Comparison of ENCODE assay signal across 23 mouse cellular contexts in the genomic region with DNA sequence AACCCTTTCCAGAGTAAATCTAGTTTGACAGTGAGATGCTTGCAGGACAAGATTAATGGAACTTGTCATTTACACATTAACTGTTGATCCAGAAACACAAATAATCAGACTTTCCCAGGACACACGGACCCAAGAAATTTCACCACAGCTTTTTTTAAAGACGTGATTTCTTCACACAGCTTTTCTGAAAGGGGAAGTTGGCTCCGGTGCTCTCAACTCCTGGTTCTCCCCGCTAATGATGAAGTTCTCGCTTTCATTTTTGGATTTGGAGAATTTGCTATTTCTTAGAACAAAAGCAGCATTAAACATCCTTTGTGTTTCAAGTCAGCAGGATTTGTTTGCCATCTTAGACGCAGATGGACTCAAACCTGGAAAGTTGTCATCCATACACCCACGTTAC. TPM values are rescaled to one million over a fixed set of nuclear protein-coding genes. Genes with fewer than 3 reads are reported as not detected.
A peak's percentile ranks its signal among the peaks of the same experiment; 100 is the strongest.
DNase-seq lines count a peak whose midpoint lies in the region; ATAC-seq lines count a peak whose summit lies in the region.
"Had no signal": no experiment of that assay in that cellular context is flagged by ENCODE, and none has a peak within 500 bp of the region (broad histone marks: within the 10 kb centered on the region; RNA-seq: fewer than 3 reads in every experiment).

No protein-coding gene starts in this region.

- peaks cover 15% of the 10 kb centered on the region for H3K4me1 ChIP-seq in hindbrain, embryonic 13.5 days (replicated peaks)
- H3K4me1 ChIP-seq in hindbrain, embryonic 12.5 days = peaks cover 17% of the 10 kb centered on the region
- H3K4me1 ChIP-seq in neural tube, embryonic 15.5 days = peaks cover 20% of the 10 kb centered on the region

- H3K9me3 ChIP-seq in hindbrain, embryonic 13.5 days = no peaks in the 10 kb centered on the region
- no peaks in the 10 kb centered on the region for H3K9me3 ChIP-seq in hindbrain, embryonic 12.5 days (replicated peaks)
- H3K9me3 ChIP-seq in neural tube, embryonic 15.5 days (replicated peaks) = no peaks in the 10 kb centered on the region
- H3K9me3 ChIP-seq: embryonic facial prominence, embryonic 15.5 days; heart, embryonic 13.5 days; neural tube, embryonic 12.5 days had no signal

- no peak overlapping the region for H3K27ac ChIP-seq in hindbrain, embryonic 13.5 days
- H3K27ac ChIP-seq in hindbrain, embryonic 12.5 days = no peak overlapping the region
- H3K27ac ChIP-seq in neural tube, embryonic 15.5 days (replicated peaks) = no peak overlapping the region
- H3K27ac ChIP-seq: embryonic facial prominence, embryonic 15.5 days; heart, embryonic 13.5 days; left cerebral cortex, adult 2 months; liver, embryonic 14.5 days; neural tube, embryonic 12.5 days had no signal

- ATAC-seq in hindbrain, embryonic 13.5 days (ENCODE audit: low FRiP score) = no peak
- no peak for ATAC-seq in hindbrain, embryonic 12.5 days (ENCODE audit: low FRiP score)
- no peak for ATAC-seq in neural tube, embryonic 15.5 days (ENCODE audit: low FRiP score)
- ATAC-seq in hematopoietic stem cell, adult 5-6 weeks (replicated peaks in 1 of 2; ENCODE audit: insufficient read depth in 1 of 2, low FRiP score in 2 of 2, low TSS enrichment in 1 of 2, low read depth in 1 of 2, poor library complexity in 2 of 2, severe bottlenecking in 2 of 2) = 0 out of 4 replicates have a peak, but pooled peaks have one; percentile 19 to 29
- ATAC-seq: inflammation-experienced regulatory T-cells, adult 6 months had no signal

- no peak overlapping the region for H3K4me3 ChIP-seq in hindbrain, embryonic 13.5 days
- H3K4me3 ChIP-seq in hindbrain, embryonic 12.5 days = no peak overlapping the region
- no peak overlapping the region for H3K4me3 ChIP-seq in neural tube, embryonic 15.5 days (replicated peaks)
- H3K4me3 ChIP-seq: embryonic facial prominence, embryonic 15.5 days; heart, embryonic 13.5 days; left cerebral cortex, adult 2 months; neural tube, embryonic 12.5 days had no signal

- H3K9ac ChIP-seq in hindbrain, embryonic 13.5 days = no peak overlapping the region
- no peak overlapping the region for H3K9ac ChIP-seq in hindbrain, embryonic 12.5 days
- H3K9ac ChIP-seq in neural tube, embryonic 15.5 days (replicated peaks) = no peak overlapping the region
- H3K9ac ChIP-seq: embryonic facial prominence, embryonic 15.5 days; heart, embryonic 13.5 days; liver, embryonic 14.5 days; lung, embryonic 14.5 days; neural tube, embryonic 12.5 days had no signal

- 0 out of 2 replicates have a peak overlapping the region, but pooled peaks have one; percentile 94 for H3K4me2 ChIP-seq in hindbrain, embryonic 13.5 days
- H3K4me2 ChIP-seq in hindbrain, embryonic 12.5 days (replicated peaks) = no peak overlapping the region
- H3K4me2 ChIP-seq in neural tube, embryonic 15.5 days = 0 out of 2 replicates have a peak overlapping the region, but pooled peaks have one; percentile 98
- H3K4me2 ChIP-seq: embryonic facial prominence, embryonic 15.5 days; heart, embryonic 13.5 days; lung, embryonic 14.5 days had no signal

- 71% methylated on average over 7 of the region's 7 CpGs for WGBS in hindbrain, embryonic 13.5 days
- WGBS in hindbrain, embryonic 12.5 days = 69% methylated on average over 7 of the region's 7 CpGs
- 82% methylated on average over 7 of the region's 7 CpGs for WGBS in neural tube, embryonic 15.5 days

- H3K27me3 ChIP-seq in hindbrain, embryonic 13.5 days = peaks cover 24% of the 10 kb centered on the region
- H3K27me3 ChIP-seq in hindbrain, embryonic 12.5 days = peaks cover 34% of the 10 kb centered on the region
- peaks cover 12% of the 10 kb centered on the region; the same call in 1 of the 2 replicates for H3K27me3 ChIP-seq in neural tube, embryonic 15.5 days (replicated peaks)

- no peaks in the 10 kb centered on the region for H3K36me3 ChIP-seq in hindbrain, embryonic 13.5 days
- no peaks in the 10 kb centered on the region for H3K36me3 ChIP-seq in hindbrain, embryonic 12.5 days
- no peaks in the 10 kb centered on the region for H3K36me3 ChIP-seq in neural tube, embryonic 15.5 days
- H3K36me3 ChIP-seq: embryonic facial prominence, embryonic 15.5 days; heart, embryonic 13.5 days; neural tube, embryonic 12.5 days had no signal

- no peak for DNase-seq in neural tube, embryonic 10.5 days (ENCODE audit: extremely low spot score, low spot score)
- no peak for DNase-seq in gastrocnemius, postnatal 4 days (ENCODE audit: low spot score in 2 of 2)
- DNase-seq in urinary bladder, postnatal 14 days (ENCODE audit: low spot score) = no peak
- DNase-seq: adrenal gland, postnatal 25 days; cerebellum, adult 9-10 months; heart, adult 18-20 months; heart, postnatal 14 days; kidney, adult 18-20 months; kidney, postnatal 4 days; layer of hippocampus, adult 9-11 months; lung, embryonic 14.5 days; right cerebral cortex, postnatal 25 days; thymus, postnatal 25 days had no signal

RNA-seq across cellular contexts. Expression of gene Slc44a5, which starts 2.6 kb away (rescaled TPM):
- 6.4 and 6.5 TPM in 2 replicates for polyA plus RNA-seq in hindbrain, embryonic 13.5 days (2015; fragmentation: Nextera tagmentation; extraction: Ambion mirVana)
- polyA plus RNA-seq in hindbrain, embryonic 12.5 days (2016; fragmentation: Nextera tagmentation; extraction: Ambion mirVana) = 5.7 and 6.1 TPM in 2 replicates
- 5.1 and 5.7 TPM in 2 replicates for polyA plus RNA-seq in neural tube, embryonic 15.5 days (2015; fragmentation: Nextera tagmentation; extraction: Ambion mirVana)
- total RNA-seq in hematopoietic stem cell, adult 5-6 weeks (2017) = not detected in 2 replicates
- total RNA-seq in gastrocnemius, postnatal 4 days (2021) = 1 to 10 TPM; 2.8 to 3.0 TPM
- total RNA-seq: adrenal gland, postnatal 25 days had no signal
- polyA plus RNA-seq: inflammation-experienced regulatory T-cells, adult 6 months had no signal

RNA-seq across cellular contexts. Expression of gene Acadm, which starts 31.4 kb away (rescaled TPM):
- polyA plus RNA-seq in hindbrain, embryonic 13.5 days (2015; fragmentation: Nextera tagmentation; extraction: Ambion mirVana) = 55.6 and 63.7 TPM in 2 replicates
- polyA plus RNA-seq in hindbrain, embryonic 12.5 days (2016; fragmentation: Nextera tagmentation; extraction: Ambion mirVana) = 61.0 and 68.9 TPM in 2 replicates
- 59.3 and 68.0 TPM in 2 replicates for polyA plus RNA-seq in neural tube, embryonic 15.5 days (2015; fragmentation: Nextera tagmentation; extraction: Ambion mirVana)
- total RNA-seq in hematopoietic stem cell, adult 5-6 weeks (2017) = 359 and 587 TPM in 2 replicates
- 100 to 1,000 TPM; 242 to 298 TPM for total RNA-seq in gastrocnemius, postnatal 4 days (2021)

Comparison
In these comparisons a context has a peak if more than half of its experiments do, and no peak if none do; other contexts are left out.
1. ATAC-seq: peak in hematopoietic stem cell, adult 5-6 weeks (2 of 2); none in hindbrain, embryonic 13.5 days (single experiment), hindbrain, embryonic 12.5 days (single experiment) and neural tube, embryonic 15.5 days (single experiment).